17 mouse cellular contexts compared by ENCODE assay signal in the genomic region with DNA sequence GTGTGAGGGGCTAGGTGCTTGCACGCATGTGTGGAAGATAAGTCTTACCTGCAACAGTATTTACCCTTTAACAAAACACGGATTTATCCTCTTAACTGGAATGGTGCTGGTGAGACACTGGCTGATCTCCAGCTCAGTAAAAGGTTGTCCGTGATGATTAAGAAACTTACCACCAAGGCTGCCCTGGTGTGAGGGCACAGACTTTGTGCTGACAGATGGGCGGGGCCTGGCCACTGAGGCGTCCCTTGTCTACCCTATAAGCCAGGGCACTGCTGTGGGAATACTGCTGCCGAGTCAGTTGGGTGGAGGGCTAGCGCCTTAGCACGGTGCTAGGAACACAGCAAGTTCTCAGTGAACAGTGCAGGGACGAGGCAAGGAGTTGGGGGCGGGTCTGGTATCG. TPM values are rescaled to one million over a fixed set of nuclear protein-coding genes. Genes with fewer than 3 reads are reported as not detected.
"Had no signal": no experiment of that assay in that cellular context is flagged by ENCODE, and none has a peak within 500 bp of the region (broad histone marks: within the 10 kb centered on the region; RNA-seq: fewer than 3 reads in every experiment).

No protein-coding gene starts in this region.

- DNase-seq: layer of hippocampus, adult 9-11 months; layer of hippocampus, postnatal 36 days; lung, adult 18-20 months; retina, postnatal 1 day; right cerebral cortex, postnatal 14 days; thymus, postnatal 4 days had no signal

- H3K9ac ChIP-seq: limb, embryonic 15.5 days; liver, embryonic 14.5 days; midbrain, embryonic 12.5 days; neural tube, embryonic 13.5 days had no signal

- H3K27me3 ChIP-seq: limb, embryonic 15.5 days; neural tube, embryonic 13.5 days had no signal

- H3K9me3 ChIP-seq: limb, embryonic 15.5 days; midbrain, embryonic 12.5 days; neural tube, embryonic 13.5 days had no signal

- ATAC-seq: midbrain, embryonic 16.5 days had no signal

- H3K27ac ChIP-seq: kidney, postnatal 0 days; limb, embryonic 15.5 days; liver, embryonic 14.5 days; midbrain, embryonic 12.5 days; neural tube, embryonic 13.5 days had no signal

- H3K4me3 ChIP-seq: limb, embryonic 15.5 days; midbrain, embryonic 12.5 days; neural tube, embryonic 13.5 days had no signal

- H3K4me2 ChIP-seq: limb, embryonic 15.5 days; midbrain, embryonic 12.5 days; neural tube, embryonic 13.5 days had no signal

RNA-seq across cellular contexts. Expression of a gene that starts 10.6 kb away (rescaled TPM):
- total RNA-seq: layer of hippocampus, adult 18-20 months; layer of hippocampus, postnatal 36 days; megakaryocyte-erythroid progenitor cell, adult 5-6 weeks had no signal
- polyA plus RNA-seq: kidney, postnatal 0 days; limb, embryonic 11.5 days; limb, embryonic 15.5 days; liver, embryonic 14.5 days; lung, embryonic 16.5 days; stomach, embryonic 16.5 days had no signal

RNA-seq across cellular contexts. Expression of a gene that starts 16.8 kb away (rescaled TPM):
- total RNA-seq: megakaryocyte-erythroid progenitor cell, adult 5-6 weeks had no signal

RNA-seq across cellular contexts. Expression of a gene that starts 28.0 kb away (rescaled TPM):
- total RNA-seq: megakaryocyte-erythroid progenitor cell, adult 5-6 weeks had no signal
